Mouse (Mus musculus): ENCODE measurements around the gene Cep55. TPM values are rescaled to one million over a fixed set of nuclear protein-coding genes. Genes with fewer than 3 reads are reported as not detected.

The Cep55 gene
- polyA plus RNA-seq, 1 experiment from 2014 or later = 8.2 TPM

- Histone ChIP-seq H3K27me3 (replicated peaks; ENCODE audit: control insufficient read depth, insufficient read depth, low read length) (no peaks in the 10 kb centered on the region), H3K36me3 (ENCODE audit: control insufficient read depth, insufficient read depth) (no peaks in the 10 kb centered on the region), H3K4me3 (ENCODE audit: low read depth, low read length) (no peak overlapping the region), H3K27ac (ENCODE audit: low read depth, low read length) (no peak overlapping the region), H3K9me3 (ENCODE audit: control insufficient read depth) (no peaks in the 10 kb centered on the region), H3K4me2 (replicated peaks; ENCODE audit: low read depth) (no peak overlapping the region), H3K4me1 (replicated peaks; ENCODE audit: control insufficient read depth, insufficient read depth, low read length) (no peaks in the 10 kb centered on the region; the same call in 1 of the 2 replicates), H3K9ac (ENCODE audit: low read depth, low read length) (no peak overlapping the region)
- no peak for ATAC-seq
- TF ChIP-seq CTCF (IDR thresholded peaks at IDR 0.05; ENCODE audit: low read depth) = no peak
- WGBS = 54% methylated on average over 2 of the region's 2 CpGs
These were observed 19.0 kb upstream of the Cep55 start for GRCm38 (mm10) chr19:38035766-38036165.

- Histone ChIP-seq H3K4me2 (replicated peaks; ENCODE audit: low read depth) (no peak overlapping the region), H3K27me3 (replicated peaks; ENCODE audit: control insufficient read depth, insufficient read depth, low read length) (no peaks in the 10 kb centered on the region), H3K4me1 (replicated peaks; ENCODE audit: control insufficient read depth, insufficient read depth, low read length) (no peaks in the 10 kb centered on the region; the same call in 1 of the 2 replicates), H3K9me3 (ENCODE audit: control insufficient read depth) (no peaks in the 10 kb centered on the region), H3K4me3 (ENCODE audit: low read depth, low read length) (no peak overlapping the region), H3K27ac (ENCODE audit: low read depth, low read length) (no peak overlapping the region), H3K36me3 (ENCODE audit: control insufficient read depth, insufficient read depth) (no peaks in the 10 kb centered on the region), H3K9ac (ENCODE audit: low read depth, low read length) (no peak overlapping the region)
- no peak for ATAC-seq
- TF ChIP-seq CTCF (IDR thresholded peaks at IDR 0.05; ENCODE audit: low read depth) = no peak
- WGBS = 21% methylated on average over 2 of the region's 2 CpGs
These were observed 16.5 kb upstream of the Cep55 start for GRCm38 (mm10) chr19:38038267-38038666.

GRCm38 (mm10) chr19:38042261-38042722 is 12.5 kb upstream of the Cep55 start:
- no peak overlapping the region for H3K9ac ChIP-seq (ENCODE audit: low read depth, low read length)
- H3K27me3 ChIP-seq (replicated peaks; ENCODE audit: control insufficient read depth, insufficient read depth, low read length) = no peaks in the 10 kb centered on the region
- peak overlapping the region; percentile 48 for H3K4me3 ChIP-seq (ENCODE audit: low read depth, low read length)
- no peak overlapping the region for H3K27ac ChIP-seq (ENCODE audit: low read depth, low read length)
- H3K9me3 ChIP-seq (ENCODE audit: control insufficient read depth) = no peaks in the 10 kb centered on the region
- TF ChIP-seq CTCF (IDR thresholded peaks at IDR 0.05; ENCODE audit: low read depth) = no peak
- peak overlapping the region; percentile 80 for H3K4me2 ChIP-seq (replicated peaks; ENCODE audit: low read depth)
- H3K4me1 ChIP-seq (replicated peaks; ENCODE audit: control insufficient read depth, insufficient read depth, low read length) = no peaks in the 10 kb centered on the region
- no peaks in the 10 kb centered on the region for H3K36me3 ChIP-seq (ENCODE audit: control insufficient read depth, insufficient read depth)
- ATAC-seq = 0 out of 2 replicates have a peak, but pooled peaks have one; percentile 13
- 9% methylated on average over 5 of the region's 5 CpGs for WGBS

GRCm38 (mm10) chr19:38043281-38043981 is 11.4 kb upstream of the Cep55 start, which contains the start of gene Myof:
TSS of gene Myof (minus strand) at chr19:38043577.
- WGBS = under 1% methylated on average over 28 of the region's 28 CpGs
- Histone ChIP-seq H3K9me3 (ENCODE audit: control insufficient read depth) (no peaks in the 10 kb centered on the region), H3K4me3 (ENCODE audit: low read depth, low read length) (peak within 1 kb of the TSS; percentile 48), H3K4me1 (replicated peaks; ENCODE audit: control insufficient read depth, insufficient read depth, low read length) (no peaks in the 10 kb centered on the region), H3K9ac (ENCODE audit: low read depth, low read length) (peak within 1 kb of the TSS; percentile 48), H3K27me3 (replicated peaks; ENCODE audit: control insufficient read depth, insufficient read depth, low read length) (no peaks in the 10 kb centered on the region), H3K27ac (ENCODE audit: low read depth, low read length) (peak within 1 kb of the TSS; percentile 11; the same call in 1 of the 2 replicates), H3K36me3 (ENCODE audit: control insufficient read depth, insufficient read depth) (no peaks in the 10 kb centered on the region), H3K4me2 (replicated peaks; ENCODE audit: low read depth) (peak within 1 kb of the TSS; percentile 80)
- peak; percentile 81 for TF ChIP-seq CTCF (IDR thresholded peaks at IDR 0.05; ENCODE audit: low read depth)
- peak; percentile 53 for ATAC-seq

- Histone ChIP-seq H3K27me3 (replicated peaks; ENCODE audit: control insufficient read depth, insufficient read depth, low read length) (no peaks in the 10 kb centered on the region), H3K4me2 (replicated peaks; ENCODE audit: low read depth) (no peak overlapping the region), H3K27ac (ENCODE audit: low read depth, low read length) (no peak overlapping the region), H3K4me1 (replicated peaks; ENCODE audit: control insufficient read depth, insufficient read depth, low read length) (no peaks in the 10 kb centered on the region), H3K36me3 (ENCODE audit: control insufficient read depth, insufficient read depth) (no peaks in the 10 kb centered on the region), H3K4me3 (ENCODE audit: low read depth, low read length) (no peak overlapping the region), H3K9ac (ENCODE audit: low read depth, low read length) (no peak overlapping the region), H3K9me3 (ENCODE audit: control insufficient read depth) (no peaks in the 10 kb centered on the region)
- WGBS = 90% methylated on average over 3 of the region's 3 CpGs
- no peak for ATAC-seq
- TF ChIP-seq CTCF (IDR thresholded peaks at IDR 0.05; ENCODE audit: low read depth) = no peak
These were observed 9.6 kb upstream of the Cep55 start for GRCm38 (mm10) chr19:38045198-38045597.

GRCm38 (mm10) chr19:38049686-38050085 is 5.1 kb upstream of the Cep55 start:
- Histone ChIP-seq H3K4me2 (replicated peaks; ENCODE audit: low read depth) (no peak overlapping the region), H3K36me3 (ENCODE audit: control insufficient read depth, insufficient read depth) (no peaks in the 10 kb centered on the region), H3K9me3 (ENCODE audit: control insufficient read depth) (no peaks in the 10 kb centered on the region), H3K9ac (ENCODE audit: low read depth, low read length) (no peak overlapping the region), H3K4me1 (replicated peaks; ENCODE audit: control insufficient read depth, insufficient read depth, low read length) (peaks cover 4% of the 10 kb centered on the region; the same call in 1 of the 2 replicates), H3K4me3 (ENCODE audit: low read depth, low read length) (no peak overlapping the region), H3K27me3 (replicated peaks; ENCODE audit: control insufficient read depth, insufficient read depth, low read length) (no peaks in the 10 kb centered on the region), H3K27ac (ENCODE audit: low read depth, low read length) (no peak overlapping the region)
- no peak for ATAC-seq
- TF ChIP-seq CTCF (IDR thresholded peaks at IDR 0.05; ENCODE audit: low read depth) = no peak
- WGBS = 83% methylated on average over 1 of the region's 1 CpGs

All from intestine, postnatal 0 days (tissue).